Mouse (Mus musculus) erythroblast, embryonic 14.5 days (primary cell): ENCODE data around the gene Vamp8. TPM values are rescaled to one million over a fixed set of nuclear protein-coding genes. Genes with fewer than 3 reads are reported as not detected.

ENCODE experiments used
- H3K27me3 ChIP-seq: 2 replicates; pipeline ENCODE4 v1.6.1; 2012; ENCODE audit warnings: inconsistent platforms; ENCODE audit not compliant: control insufficient read depth
- H3K36me3 ChIP-seq: 2 replicates; pipeline ENCODE4 v1.6.1; 2012; ENCODE audit warnings: mild to moderate bottlenecking, inconsistent platforms; ENCODE audit not compliant: control insufficient read depth
- H3K4me1 ChIP-seq: 2 replicates; pipeline ENCODE4 v1.6.1; 2012; ENCODE audit warnings: inconsistent platforms; ENCODE audit not compliant: control insufficient read depth
- H3K4me3 ChIP-seq: replicated peaks from 2 replicates; pipeline ENCODE3; 2012; ENCODE audit warnings: moderate library complexity, mild to moderate bottlenecking, inconsistent platforms
- H3K9me3 ChIP-seq: 2 replicates; pipeline ENCODE4 v1.6.1; 2012; ENCODE audit warnings: low read length, inconsistent platforms, mixed read lengths; ENCODE audit not compliant: control insufficient read depth
- GATA1 ChIP-seq: IDR thresholded peaks from 2 replicates; pipeline ENCODE4 v1.6.1; 2012; ENCODE audit warnings: low read length, inconsistent platforms, mixed read lengths
- TAL1 ChIP-seq: IDR thresholded peaks from 3 replicates; pipeline ENCODE4 v1.6.1; 2012; ENCODE audit warnings: low read length, inconsistent platforms, mixed read lengths
- polyA plus RNA-seq: library from polyadenylated mRNA; stranded (reverse); fragments of >175 nt; gene quantifications from 2 replicates; pipeline ENCODE4 v1.2.3, GENCODE M21; 2012

Gene Vamp8
- polyA plus RNA-seq, 1 experiment = 22.8 TPM

- H3K27me3 ChIP-seq = no peaks in the 10 kb centered on the region
- peak overlapping the region; percentile 82 for H3K4me3 ChIP-seq
- H3K4me1 ChIP-seq = peaks cover 77% of the 10 kb centered on the region
- no peaks in the 10 kb centered on the region for H3K9me3 ChIP-seq
- no peak for TF ChIP-seq TAL1
- no peak for TF ChIP-seq GATA1
- peaks cover 77% of the 10 kb centered on the region for H3K36me3 ChIP-seq
These were observed 1.6 kb downstream of the Vamp8 start for GRCm38 (mm10) chr6:72388791-72389329.

GRCm38 (mm10) chr6:72388266-72388665 lies 2.2 kb downstream of the Vamp8 start:
- peaks cover 79% of the 10 kb centered on the region for H3K4me1 ChIP-seq
- peaks cover 77% of the 10 kb centered on the region for H3K36me3 ChIP-seq
- peak overlapping the region; percentile 82 for H3K4me3 ChIP-seq
- TF ChIP-seq TAL1 = no peak
- no peak for TF ChIP-seq GATA1
- no peaks in the 10 kb centered on the region for H3K27me3 ChIP-seq
- H3K9me3 ChIP-seq = no peaks in the 10 kb centered on the region

- TF ChIP-seq TAL1 = no peak
- TF ChIP-seq GATA1 = no peak
- peaks cover 77% of the 10 kb centered on the region for H3K36me3 ChIP-seq
- peaks cover 79% of the 10 kb centered on the region for H3K4me1 ChIP-seq
- H3K4me3 ChIP-seq = peak overlapping the region; percentile 82
- H3K27me3 ChIP-seq = no peaks in the 10 kb centered on the region
- H3K9me3 ChIP-seq = no peaks in the 10 kb centered on the region
These were observed 2.7 kb downstream of the Vamp8 start for GRCm38 (mm10) chr6:72387816-72388215.

DNA sequence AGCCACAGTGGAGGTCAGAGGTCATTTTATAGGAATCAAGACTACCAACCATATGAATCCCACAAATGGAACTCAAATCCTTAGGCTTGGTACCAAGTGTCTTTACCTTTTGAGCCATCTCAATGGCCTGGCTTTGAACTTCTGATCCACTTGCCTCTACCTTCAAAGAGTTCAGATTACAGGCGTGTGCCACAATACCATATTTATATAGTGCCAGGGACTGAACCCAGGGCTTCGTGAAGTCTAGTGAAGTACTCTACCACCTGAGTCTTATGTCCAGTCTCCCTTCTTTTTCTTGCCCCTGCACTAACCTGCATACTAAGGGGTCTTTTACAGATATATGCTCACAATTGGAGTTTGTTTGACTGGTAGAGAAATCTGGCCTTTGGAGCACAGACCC lies 3.9 kb downstream of the Vamp8 start:
- Histone ChIP-seq H3K4me3 (no peak overlapping the region), H3K36me3 (peaks cover 73% of the 10 kb centered on the region), H3K27me3 (no peaks in the 10 kb centered on the region), H3K9me3 (no peaks in the 10 kb centered on the region), H3K4me1 (peaks cover 81% of the 10 kb centered on the region)
- no peak for TF ChIP-seq TAL1
- TF ChIP-seq GATA1 = no peak

- Histone ChIP-seq H3K4me3 (no peak overlapping the region), H3K36me3 (peaks cover 73% of the 10 kb centered on the region), H3K9me3 (no peaks in the 10 kb centered on the region), H3K27me3 (no peaks in the 10 kb centered on the region), H3K4me1 (peaks cover 88% of the 10 kb centered on the region)
- TF ChIP-seq TAL1 (no peak), GATA1 (no peak)
These were observed 5.2 kb downstream of the Vamp8 start for GRCm38 (mm10) chr6:72385258-72385657.

DNA sequence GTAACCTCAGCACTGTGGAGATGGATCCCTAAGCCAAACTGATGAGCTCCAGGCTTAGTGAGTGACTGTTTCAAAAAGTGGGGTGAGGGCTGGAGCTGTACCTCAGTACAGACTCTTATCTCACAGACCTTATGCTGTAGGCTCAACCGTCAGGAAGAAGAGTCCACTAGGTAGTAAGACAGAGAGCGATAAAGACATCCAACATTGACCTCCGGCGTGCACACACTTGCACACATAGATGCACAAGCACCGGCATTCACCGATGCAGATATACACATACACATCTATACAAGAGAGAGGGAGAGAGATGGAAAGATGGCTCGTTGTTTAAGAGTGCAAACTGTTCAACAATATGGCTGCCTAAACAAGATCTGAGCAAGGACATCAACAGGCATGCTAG lies 6.6 kb downstream of the Vamp8 start:
- Histone ChIP-seq H3K4me1 (peaks cover 95% of the 10 kb centered on the region), H3K27me3 (no peaks in the 10 kb centered on the region), H3K4me3 (peak overlapping the region; percentile 20), H3K36me3 (peaks cover 67% of the 10 kb centered on the region), H3K9me3 (no peaks in the 10 kb centered on the region)
- peak; percentile 81 for TF ChIP-seq GATA1
- TF ChIP-seq TAL1 = peak; percentile 80

DNA sequence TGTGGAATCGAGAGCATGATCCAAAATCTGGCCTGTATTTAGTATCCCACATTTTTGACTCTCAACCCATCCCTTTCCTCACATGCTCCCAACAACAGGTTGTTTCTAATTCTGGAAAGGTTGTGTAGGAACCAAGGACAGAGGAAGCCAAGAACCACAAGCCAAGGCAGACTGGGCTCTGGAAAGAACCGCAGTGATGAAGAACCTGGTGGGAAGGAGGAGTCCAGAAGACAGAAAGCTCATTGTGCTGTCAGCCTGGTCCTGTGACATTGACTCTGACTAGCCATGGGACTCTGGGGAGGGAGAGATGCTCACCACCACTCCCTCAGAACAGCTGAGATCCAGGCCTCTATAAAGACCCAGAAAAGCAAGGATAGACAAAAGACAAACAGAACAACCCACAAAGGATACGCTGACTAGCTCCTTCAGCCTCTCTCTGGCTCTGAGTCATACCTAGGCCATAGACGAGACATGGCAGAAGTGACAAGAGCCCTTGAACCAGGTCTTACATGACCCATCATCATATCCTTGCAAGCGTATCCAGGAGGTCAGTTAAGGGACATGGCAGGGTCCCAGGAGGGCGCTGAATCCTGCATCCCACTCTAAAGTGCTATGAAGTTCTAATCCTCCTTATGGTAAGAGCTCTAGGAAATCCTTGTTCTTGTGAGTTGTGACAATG lies 7.2 kb downstream of the Vamp8 start:
- Histone ChIP-seq H3K9me3 (no peaks in the 10 kb centered on the region), H3K4me1 (peaks cover 95% of the 10 kb centered on the region), H3K36me3 (peaks cover 66% of the 10 kb centered on the region), H3K27me3 (no peaks in the 10 kb centered on the region), H3K4me3 (peak overlapping the region; percentile 20)
- TF ChIP-seq TAL1 (no peak), GATA1 (no peak)

DNA sequence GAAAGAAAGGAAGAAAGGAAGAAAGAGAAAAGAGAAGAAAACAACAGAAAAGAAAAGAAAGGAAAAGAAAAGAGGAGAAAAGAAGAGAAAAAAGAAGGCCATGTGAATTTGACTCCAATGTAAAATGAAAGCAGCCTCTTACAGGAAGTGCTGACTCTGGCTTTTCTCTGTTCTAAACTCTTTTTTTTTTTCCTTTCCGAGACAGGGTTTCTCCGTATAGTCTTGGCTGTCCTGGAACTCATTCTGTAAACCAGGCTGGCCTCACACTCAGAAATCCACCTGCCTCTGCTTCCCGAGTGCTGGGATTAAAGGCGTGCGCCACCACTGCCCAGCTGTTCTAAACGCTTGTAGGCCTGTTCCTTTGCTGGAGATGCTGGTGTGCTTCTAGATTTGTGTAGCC lies 8.0 kb downstream of the Vamp8 start:
- Histone ChIP-seq H3K27me3 (no peaks in the 10 kb centered on the region), H3K4me1 (peaks cover 95% of the 10 kb centered on the region), H3K36me3 (peaks cover 66% of the 10 kb centered on the region), H3K9me3 (no peaks in the 10 kb centered on the region), H3K4me3 (no peak overlapping the region)
- TF ChIP-seq GATA1 = no peak
- TF ChIP-seq TAL1 = no peak

DNA sequence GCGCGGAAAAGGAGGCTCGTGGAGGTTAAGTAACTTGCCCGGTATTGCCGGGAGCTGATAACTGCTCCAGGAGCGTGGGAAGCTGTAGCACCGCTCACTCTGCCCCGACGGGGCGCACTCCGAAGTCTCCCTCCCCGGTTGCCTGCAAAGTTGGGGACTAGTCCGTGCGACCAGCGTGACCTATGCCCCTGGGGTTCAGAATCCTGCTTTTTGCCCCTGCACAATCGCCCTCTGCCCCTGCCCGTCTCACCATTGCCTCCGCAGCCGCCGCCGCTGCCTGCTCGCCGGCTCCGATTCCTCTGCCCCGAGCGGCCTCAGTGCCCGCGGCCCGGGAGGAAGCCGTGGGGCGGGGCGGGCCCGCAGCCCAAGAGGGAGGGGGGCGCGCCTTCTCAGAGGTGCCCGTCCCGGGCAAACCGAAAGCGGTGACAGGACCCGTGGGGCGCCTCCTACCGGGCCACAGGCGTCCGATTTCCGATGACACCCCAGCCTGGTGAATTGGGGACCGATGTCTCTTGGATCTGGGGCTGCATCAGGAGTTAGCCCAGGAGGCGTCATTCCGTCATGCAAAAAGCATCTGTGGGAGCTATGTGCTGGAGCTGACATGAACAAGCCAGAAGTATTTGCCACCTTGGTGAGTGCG lies 10.3 kb downstream of the Vamp8 start, which contains the start of gene Vamp5:
Gene Vamp5 (minus strand): TSS at position 338 of the 640 bp plus-strand sequence.
- peaks cover 64% of the 10 kb centered on the region for H3K36me3 ChIP-seq
- H3K4me3 ChIP-seq = peak within 1 kb of the TSS; percentile 95
- H3K4me1 ChIP-seq = peaks cover 86% of the 10 kb centered on the region
- H3K27me3 ChIP-seq = no peaks in the 10 kb centered on the region
- H3K9me3 ChIP-seq = no peaks in the 10 kb centered on the region
- TF ChIP-seq GATA1 = no peak
- TF ChIP-seq TAL1 = no peak
